28 mouse cellular contexts compared by ENCODE assay signal in the genomic region with DNA sequence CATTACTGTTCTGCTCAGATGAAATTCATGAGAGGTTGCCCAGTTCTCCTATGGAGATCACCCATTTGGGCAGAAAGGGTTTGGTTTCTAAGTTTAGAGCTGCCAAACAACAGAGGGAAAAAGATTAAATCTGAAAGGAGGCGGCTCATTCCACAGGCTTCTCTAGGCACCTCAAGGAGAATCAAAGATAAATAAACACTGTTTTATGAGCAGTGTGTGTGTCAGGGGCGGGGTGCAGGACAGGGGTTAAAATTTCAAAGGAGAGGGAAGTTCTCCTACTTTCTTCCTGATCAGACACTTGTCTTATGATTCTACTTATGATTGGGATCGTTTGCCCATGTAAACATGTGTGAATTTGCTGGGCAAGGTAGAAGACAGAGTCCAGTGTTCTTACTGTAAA.
DNase-seq lines count a peak whose midpoint lies in the region; ATAC-seq and TF ChIP-seq lines count a peak whose summit lies in the region.
"Had no signal": no experiment of that assay in that cellular context is flagged by ENCODE, and none has a peak within 500 bp of the region (broad histone marks: within the 10 kb centered on the region; RNA-seq: fewer than 3 reads in every experiment).

No protein-coding gene starts in this region.

- no peaks in the 10 kb centered on the region for H3K36me3 ChIP-seq in embryonic facial prominence, embryonic 13.5 days
- no peaks in the 10 kb centered on the region for H3K36me3 ChIP-seq in embryonic facial prominence, embryonic 10.5 days (replicated peaks)
- H3K36me3 ChIP-seq in lung, embryonic 15.5 days: no peaks in the 10 kb centered on the region
- H3K36me3 ChIP-seq in lung, postnatal 0 days (ENCODE audit: insufficient read depth, low read length): no peaks in the 10 kb centered on the region
- H3K36me3 ChIP-seq in small intestine, adult 2 months (ENCODE audit: control insufficient read depth, insufficient read depth, low read length): no peaks in the 10 kb centered on the region
- no peaks in the 10 kb centered on the region for H3K36me3 ChIP-seq in hindbrain, embryonic 10.5 days
- H3K36me3 ChIP-seq: forebrain, embryonic 12.5 days; G1E; heart, embryonic 10.5 days; heart, embryonic 15.5 days; hindbrain, embryonic 12.5 days had no signal

- no peak for TF ChIP-seq EP300 in lung, postnatal 0 days (IDR thresholded peaks at IDR 0.05)

- no peak for DNase-seq in embryonic facial prominence, embryonic 10.5 days (ENCODE audit: low spot score)
- DNase-seq in lung, postnatal 0 days (ENCODE audit: low spot score): no peak
- DNase-seq in hindbrain, embryonic 10.5 days (ENCODE audit: low spot score): no peak
- no peak for DNase-seq in gastrocnemius, postnatal 25 days
- DNase-seq in retina, postnatal 1 day: no peak
- DNase-seq: adrenal gland, adult 8-10 months; cerebellum, adult 8-10 months; cerebellum, postnatal 25 days; gastrocnemius, postnatal 14 days; kidney, adult 18-20 months; kidney, postnatal 10 days; layer of hippocampus, postnatal 36 days; left cerebral cortex, postnatal 4 days; right cerebral cortex, adult 18-20 months; thymus, postnatal 14 days had no signal

- no peak overlapping the region for H3K9ac ChIP-seq in embryonic facial prominence, embryonic 13.5 days
- H3K9ac ChIP-seq in lung, embryonic 15.5 days: no peak overlapping the region
- H3K9ac ChIP-seq in lung, postnatal 0 days (replicated peaks; ENCODE audit: low read depth): no peak overlapping the region
- H3K9ac ChIP-seq: forebrain, embryonic 12.5 days; heart, embryonic 15.5 days; hindbrain, embryonic 12.5 days had no signal

- no peak for TF ChIP-seq CTCF in lung, postnatal 0 days (IDR thresholded peaks at IDR 0.05)
- no peak for TF ChIP-seq CTCF in small intestine, adult 2 months (IDR thresholded peaks at IDR 0.05; ENCODE audit: extremely low read depth, insufficient read length, insufficient replicate concordance, low read depth, low read length)

- no peak for TF ChIP-seq POLR2A in small intestine, adult 2 months (IDR thresholded peaks at IDR 0.05; ENCODE audit: low read depth, low read length)

- H3K4me3 ChIP-seq in embryonic facial prominence, embryonic 13.5 days: no peak overlapping the region
- H3K4me3 ChIP-seq in embryonic facial prominence, embryonic 10.5 days: no peak overlapping the region
- no peak overlapping the region for H3K4me3 ChIP-seq in lung, embryonic 15.5 days
- H3K4me3 ChIP-seq in lung, postnatal 0 days (ENCODE audit: low read depth, low read length): no peak overlapping the region
- no peak overlapping the region for H3K4me3 ChIP-seq in small intestine, adult 2 months (ENCODE audit: low read depth, low read length)
- no peak overlapping the region for H3K4me3 ChIP-seq in hindbrain, embryonic 10.5 days
- H3K4me3 ChIP-seq: erythroblast, embryonic 14.5 days; forebrain, embryonic 12.5 days; heart, embryonic 10.5 days; heart, embryonic 15.5 days; hindbrain, embryonic 12.5 days had no signal

- H3K4me1 ChIP-seq in embryonic facial prominence, embryonic 13.5 days: peaks cover 10% of the 10 kb centered on the region
- peaks cover 11% of the 10 kb centered on the region; the same call in 1 of the 2 replicates for H3K4me1 ChIP-seq in embryonic facial prominence, embryonic 10.5 days
- H3K4me1 ChIP-seq in lung, embryonic 15.5 days: peaks cover 14% of the 10 kb centered on the region
- 0 out of 2 replicates have a peak, but pooled peaks cover 2% of the 10 kb centered on the region for H3K4me1 ChIP-seq in lung, postnatal 0 days (ENCODE audit: insufficient read depth, low read depth, low read length)
- H3K4me1 ChIP-seq in small intestine, adult 2 months (ENCODE audit: control insufficient read depth, insufficient read depth, insufficient read length, low read length): peaks cover 9% of the 10 kb centered on the region
- H3K4me1 ChIP-seq in hindbrain, embryonic 10.5 days (replicated peaks): 0 out of 2 replicates have a peak, but pooled peaks cover 3% of the 10 kb centered on the region
- H3K4me1 ChIP-seq: forebrain, embryonic 12.5 days; heart, embryonic 10.5 days; heart, embryonic 15.5 days; hindbrain, embryonic 12.5 days had no signal

- H3K4me2 ChIP-seq in embryonic facial prominence, embryonic 13.5 days: no peak overlapping the region
- H3K4me2 ChIP-seq in lung, embryonic 15.5 days: no peak overlapping the region
- H3K4me2 ChIP-seq in lung, postnatal 0 days (replicated peaks; ENCODE audit: low read depth, low read length): no peak overlapping the region
- H3K4me2 ChIP-seq: forebrain, embryonic 12.5 days; heart, embryonic 15.5 days; hindbrain, embryonic 12.5 days; liver, embryonic 11.5 days; midbrain, embryonic 11.5 days had no signal

- 67% methylated on average over 3 of the region's 3 CpGs for WGBS in embryonic facial prominence, embryonic 13.5 days
- 70% methylated on average over 3 of the region's 3 CpGs for WGBS in embryonic facial prominence, embryonic 10.5 days
- WGBS in lung, embryonic 15.5 days: 14% methylated on average over 3 of the region's 3 CpGs
- 25% methylated on average over 3 of the region's 3 CpGs for WGBS in lung, postnatal 0 days
- 20% methylated on average over 3 of the region's 3 CpGs for WGBS in small intestine, adult 2 months
- 81% methylated on average over 3 of the region's 3 CpGs for WGBS in hindbrain, embryonic 10.5 days

- H3K9me3 ChIP-seq in embryonic facial prominence, embryonic 13.5 days: no peaks in the 10 kb centered on the region
- no peaks in the 10 kb centered on the region for H3K9me3 ChIP-seq in embryonic facial prominence, embryonic 10.5 days
- no peaks in the 10 kb centered on the region for H3K9me3 ChIP-seq in lung, embryonic 15.5 days
- H3K9me3 ChIP-seq in lung, postnatal 0 days (ENCODE audit: low read length): no peaks in the 10 kb centered on the region
- no peaks in the 10 kb centered on the region for H3K9me3 ChIP-seq in hindbrain, embryonic 10.5 days
- H3K9me3 ChIP-seq: forebrain, embryonic 12.5 days; G1E; heart, embryonic 10.5 days; heart, embryonic 15.5 days; hindbrain, embryonic 12.5 days had no signal

- ATAC-seq in embryonic facial prominence, embryonic 13.5 days (ENCODE audit: insufficient number of reproducible peaks, insufficient read depth, low FRiP score, low TSS enrichment, low read depth): no peak; the same call in 1 of the 2 replicates
- ATAC-seq in lung, embryonic 15.5 days (ENCODE audit: borderline replicate concordance, extremely low read depth, low FRiP score, low TSS enrichment): no peak
- ATAC-seq in lung, postnatal 0 days: no peak
- ATAC-seq: hindbrain, postnatal 0 days; midbrain, embryonic 16.5 days had no signal

- H3K27ac ChIP-seq in embryonic facial prominence, embryonic 13.5 days: peak overlapping the region; percentile 51; the same call in 1 of the 2 replicates
- no peak overlapping the region for H3K27ac ChIP-seq in embryonic facial prominence, embryonic 10.5 days (replicated peaks)
- peak overlapping the region; percentile 48 for H3K27ac ChIP-seq in lung, embryonic 15.5 days
- H3K27ac ChIP-seq in lung, postnatal 0 days (ENCODE audit: low read length): no peak overlapping the region
- H3K27ac ChIP-seq in small intestine, adult 2 months (ENCODE audit: insufficient read depth, low read depth, low read length): peak overlapping the region; percentile 78
- no peak overlapping the region for H3K27ac ChIP-seq in hindbrain, embryonic 10.5 days
- H3K27ac ChIP-seq: forebrain, embryonic 12.5 days; heart, embryonic 10.5 days; heart, embryonic 15.5 days; hindbrain, embryonic 12.5 days; hindbrain, postnatal 0 days had no signal

- no peaks in the 10 kb centered on the region for H3K27me3 ChIP-seq in embryonic facial prominence, embryonic 13.5 days
- H3K27me3 ChIP-seq in embryonic facial prominence, embryonic 10.5 days (replicated peaks; ENCODE audit: low read depth, poor library complexity, severe bottlenecking): no peaks in the 10 kb centered on the region
- no peaks in the 10 kb centered on the region for H3K27me3 ChIP-seq in lung, embryonic 15.5 days
- H3K27me3 ChIP-seq in lung, postnatal 0 days (replicated peaks; ENCODE audit: insufficient read depth, low read length): no peaks in the 10 kb centered on the region
- no peaks in the 10 kb centered on the region for H3K27me3 ChIP-seq in small intestine, adult 2 months (ENCODE audit: control insufficient read depth, insufficient read depth, low read length)
- H3K27me3 ChIP-seq in hindbrain, embryonic 10.5 days (ENCODE audit: insufficient read depth, poor library complexity, severe bottlenecking): no peaks in the 10 kb centered on the region
- H3K27me3 ChIP-seq: forebrain, embryonic 12.5 days; heart, embryonic 15.5 days; hindbrain, embryonic 12.5 days had no signal

Comparison
In these comparisons a context has a peak if more than half of its experiments do, and no peak if none do; other contexts are left out.
1. H3K27ac ChIP-seq: peak in embryonic facial prominence, embryonic 13.5 days (single experiment), lung, embryonic 15.5 days (single experiment) and small intestine, adult 2 months (single experiment); none in embryonic facial prominence, embryonic 10.5 days (single experiment), lung, postnatal 0 days (single experiment) and hindbrain, embryonic 10.5 days (single experiment).